Mouse (Mus musculus): ENCODE measurements at regions not wholly inside any gene's neighbourhood (a gene's known extent, or its start where the extent isn't known, plus 50 kb on each side); places are given as distances from the start of the nearest gene placed in this dataset.

DNA sequence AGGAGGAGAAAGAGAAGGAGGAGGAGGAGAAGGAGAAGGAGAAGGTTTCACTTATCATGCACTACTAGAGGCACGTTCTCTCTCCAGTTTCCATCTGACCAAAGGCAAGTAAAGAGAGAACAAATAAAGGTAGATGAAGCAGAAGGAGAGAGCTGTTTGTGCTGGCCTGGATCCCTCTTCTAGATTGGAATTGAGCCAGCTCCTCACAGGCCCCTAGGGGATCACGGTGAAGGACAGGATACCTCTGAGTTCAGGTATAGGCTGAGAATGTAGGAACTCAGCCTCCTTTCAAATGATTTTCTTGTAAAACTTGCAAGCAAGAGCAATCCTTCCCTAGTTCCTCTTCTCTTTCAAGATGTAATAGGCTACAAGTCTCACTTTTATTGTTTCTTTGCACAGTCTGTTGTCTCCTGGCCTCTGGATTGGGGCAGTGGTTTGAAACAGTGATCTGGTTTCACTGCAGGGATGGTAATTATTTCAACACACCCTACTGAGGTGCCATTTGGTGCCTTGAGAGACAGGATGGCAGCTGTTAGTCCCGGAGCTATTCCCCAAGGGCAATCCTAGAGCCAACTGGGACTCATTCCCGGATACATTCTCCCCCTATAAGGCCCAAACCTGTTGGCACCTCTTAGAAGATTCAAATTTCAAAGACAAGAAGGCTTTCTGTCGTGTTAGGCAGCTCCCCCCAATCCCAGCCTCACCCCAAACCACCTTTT is 134.8 kb downstream of the Gm9817 start:
- no peak for DNase-seq (ENCODE audit: low read depth, low spot score)

DNA sequence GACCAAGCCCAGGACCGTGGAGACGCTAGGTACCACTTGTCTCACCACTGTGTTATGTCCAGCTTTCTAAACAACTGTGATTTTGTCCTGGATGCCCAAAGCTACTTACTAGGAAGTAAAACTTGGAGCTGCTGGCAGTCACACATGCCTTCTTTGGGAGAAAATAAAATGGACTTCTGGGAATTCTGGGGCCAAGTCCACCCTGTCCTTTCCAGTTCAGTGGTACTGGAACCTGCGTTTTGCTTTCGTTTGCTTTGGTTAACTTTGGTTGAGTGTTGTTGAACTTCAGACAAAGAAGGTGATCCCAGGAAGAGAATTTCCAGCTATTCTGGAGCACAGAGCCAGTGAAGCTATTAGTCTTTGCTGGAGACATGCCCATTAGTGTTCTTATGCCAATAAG is 139.8 kb downstream of the Gm9817 start:
- no peak for DNase-seq (ENCODE audit: low read depth, low spot score)

DNA sequence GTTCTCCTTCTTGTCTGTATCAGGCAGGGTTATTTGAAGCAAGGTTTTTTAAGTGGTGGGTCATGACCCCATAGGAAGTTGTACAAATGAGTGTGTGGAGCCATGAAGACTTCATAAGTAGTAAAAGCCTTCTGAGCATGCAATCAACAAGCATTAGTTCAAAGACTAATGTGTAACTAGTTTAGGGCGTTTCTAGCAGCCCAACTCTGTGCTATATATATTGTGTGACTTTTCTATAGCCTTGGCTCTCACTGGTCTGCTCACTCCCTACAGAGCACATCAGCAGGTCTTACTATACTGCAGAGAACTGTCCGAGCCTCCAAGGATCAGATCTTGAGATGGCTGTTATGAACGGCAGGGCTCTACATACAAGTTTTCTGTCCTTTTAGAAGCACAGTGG is 141.2 kb downstream of the Gm9817 start:
- DNase-seq (ENCODE audit: low read depth, low spot score) = no peak

DNA sequence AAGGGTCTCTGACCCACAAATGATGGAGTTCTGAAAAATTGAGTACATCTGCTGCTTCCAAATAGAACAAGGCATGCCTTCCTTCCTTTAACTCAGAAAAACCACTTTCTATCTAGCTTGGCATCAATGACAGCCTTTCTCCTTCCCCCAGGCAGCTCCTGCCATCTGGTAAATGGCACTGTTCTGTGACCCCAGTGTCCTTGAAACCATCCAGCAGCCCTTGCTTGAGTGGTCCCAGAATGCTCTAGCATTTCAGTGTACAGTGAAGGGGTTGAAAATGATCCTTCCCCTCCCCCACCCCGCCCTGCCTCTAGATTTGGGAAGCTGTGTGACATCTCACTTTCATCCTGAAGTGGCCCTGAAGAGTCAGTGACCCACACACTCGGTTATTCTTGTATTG is 152.3 kb downstream of the Gm9817 start:
- DNase-seq (ENCODE audit: low read depth, low spot score) = no peak

DNA sequence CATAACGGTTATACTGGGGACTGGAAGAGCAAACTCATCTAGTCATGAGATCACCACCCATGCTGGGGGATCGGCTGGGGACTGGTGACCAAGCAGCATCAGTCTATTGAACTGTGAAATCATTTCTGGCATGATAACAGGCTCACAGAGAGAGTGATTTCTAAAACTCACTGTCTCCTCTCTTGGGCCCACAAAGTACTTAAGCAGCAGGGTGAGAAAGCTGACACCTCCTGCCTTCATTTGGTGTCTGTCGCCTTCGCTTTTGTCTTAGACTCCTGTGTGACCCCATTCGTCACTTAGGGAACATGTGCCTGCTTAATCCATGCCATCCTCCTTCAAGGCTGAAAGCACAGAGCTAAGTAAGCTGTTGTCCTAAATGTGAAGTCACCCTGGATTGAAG is 154.3 kb upstream of the Mylip start:
- DNase-seq (ENCODE audit: low read depth, low spot score) = no peak

DNA sequence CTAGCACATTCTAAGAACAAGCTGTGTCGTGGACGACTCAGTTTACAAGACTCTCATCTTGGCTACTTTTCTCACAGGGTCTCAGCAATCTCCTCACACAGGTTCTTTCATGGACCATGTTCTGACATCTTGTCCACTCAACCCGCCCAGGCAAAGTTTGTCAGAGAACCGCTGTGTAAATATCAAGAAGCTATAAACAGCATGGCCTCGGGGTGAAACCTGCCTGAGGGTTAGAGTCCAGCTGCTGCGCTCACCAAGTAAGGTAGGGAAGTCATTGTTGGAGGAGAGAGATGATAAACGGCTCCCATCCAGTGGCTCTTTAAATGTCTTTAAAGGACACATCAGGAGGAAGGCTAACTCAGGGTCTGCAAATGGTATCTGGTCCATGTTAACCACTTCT is 151.3 kb upstream of the Mylip start:
- DNase-seq (ENCODE audit: low read depth, low spot score) = no peak

DNA sequence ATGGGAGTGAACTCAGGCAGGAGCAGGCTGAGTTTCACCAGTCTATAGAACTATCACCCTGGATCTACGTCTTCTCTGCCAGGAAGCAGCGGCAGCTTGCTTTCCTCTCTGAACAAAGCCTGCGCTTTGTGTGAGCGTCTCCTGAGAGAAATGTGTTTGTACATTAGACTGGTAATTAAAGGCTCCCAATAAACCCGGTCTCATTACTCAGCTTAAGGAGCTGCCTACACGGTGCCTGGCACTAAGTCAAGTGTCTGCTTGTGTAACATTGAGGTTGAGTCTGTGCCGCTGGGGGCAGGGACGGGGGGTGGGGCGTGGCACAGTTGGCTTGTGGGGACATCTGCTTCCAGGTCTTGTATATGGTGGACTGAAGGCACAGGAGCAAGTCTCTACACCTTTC is 150.4 kb upstream of the Mylip start:
- DNase-seq (ENCODE audit: low read depth, low spot score) = no peak

DNA sequence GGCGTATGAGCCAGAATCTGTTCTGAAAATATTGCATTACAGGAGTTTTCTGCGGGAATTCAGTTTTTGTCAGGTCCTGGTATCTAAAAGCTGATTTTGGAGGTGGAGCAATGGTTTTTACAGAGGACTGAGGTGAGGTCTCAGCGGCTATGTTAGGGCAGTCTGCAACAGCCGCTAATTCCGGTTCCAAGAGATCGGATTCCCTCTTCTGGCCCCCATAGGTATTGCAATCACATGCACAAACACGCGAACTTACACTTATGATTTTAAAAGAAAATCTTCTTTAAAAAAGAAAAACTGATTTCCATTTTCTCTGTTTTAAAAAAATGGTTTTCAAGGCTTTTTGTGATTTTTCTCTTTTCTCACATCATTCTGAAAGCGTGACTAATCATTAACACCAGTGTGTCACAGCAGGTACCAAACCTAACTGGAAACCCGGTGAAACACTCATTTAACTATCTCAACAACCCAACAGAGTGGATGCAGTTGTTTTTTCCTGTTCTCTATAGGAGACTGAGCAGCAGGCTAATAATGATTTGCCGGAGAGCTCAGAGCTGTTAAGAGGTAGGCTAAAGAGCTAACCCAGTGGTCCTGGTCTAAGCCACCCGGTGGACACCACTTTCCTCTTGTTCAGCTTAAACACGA is 149.4 kb upstream of the Mylip start:
- no peak for DNase-seq (ENCODE audit: low read depth, low spot score)

DNA sequence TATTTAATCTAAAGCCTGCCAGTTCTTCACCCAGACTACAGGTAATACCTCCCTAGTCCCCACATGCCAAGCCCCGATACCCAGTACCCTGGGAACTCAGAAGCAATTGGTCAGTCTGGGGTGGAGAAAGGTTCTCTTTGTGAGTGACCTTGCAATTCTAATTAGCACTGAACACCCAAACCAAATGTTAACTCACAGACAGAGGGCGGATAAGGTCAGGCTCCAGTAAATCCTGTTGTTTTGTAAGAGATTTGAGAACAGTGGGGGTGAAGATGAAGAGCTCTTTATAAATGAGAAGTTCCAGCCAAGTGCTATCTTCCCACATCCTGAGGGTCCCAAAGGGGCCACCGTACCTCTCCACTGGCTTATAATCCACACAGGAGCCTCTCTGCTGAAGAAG is 147.3 kb upstream of the Mylip start:
- no peak for DNase-seq (ENCODE audit: low read depth, low spot score)

DNA sequence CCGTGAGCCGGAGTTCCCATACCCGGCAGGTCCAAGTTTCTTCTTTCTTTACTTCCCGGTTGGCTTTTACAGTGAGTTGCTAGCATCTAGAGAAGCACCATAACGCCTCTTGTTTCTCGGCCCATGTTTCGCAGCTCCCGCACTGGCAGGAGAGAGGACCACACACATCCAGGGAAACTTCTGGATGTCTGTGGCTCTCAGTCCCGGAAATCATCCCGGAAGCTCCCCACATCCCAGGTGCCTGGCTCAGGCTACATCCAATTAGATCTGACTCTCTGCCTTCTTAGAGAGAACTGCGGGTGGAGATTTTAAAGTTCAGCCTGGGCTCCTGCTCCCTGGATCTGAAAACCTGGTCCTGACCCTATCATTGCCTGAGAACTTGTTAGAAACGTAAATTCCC is 146.8 kb upstream of the Mylip start:
- no peak for DNase-seq (ENCODE audit: low read depth, low spot score)

DNA sequence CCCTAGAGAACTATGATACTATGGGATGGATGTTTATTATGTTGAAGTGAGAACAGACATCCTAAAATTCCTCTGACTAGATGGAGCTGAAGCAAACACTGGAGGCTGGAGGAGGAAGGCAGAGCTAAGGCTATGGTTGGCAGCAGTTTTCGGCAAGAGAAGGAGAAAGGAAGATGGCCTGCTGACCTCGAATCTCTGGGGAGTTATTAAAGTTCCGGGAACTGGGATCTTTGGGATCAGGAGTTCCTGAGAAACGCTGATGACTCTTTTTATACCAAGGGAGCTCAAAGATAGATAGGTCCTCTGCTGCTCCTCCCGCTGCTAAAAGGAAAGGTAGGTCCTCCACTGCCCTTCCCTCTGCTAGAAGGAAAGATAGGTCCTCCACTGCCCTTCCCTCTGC is 143.9 kb upstream of the Mylip start:
- no peak for DNase-seq (ENCODE audit: low read depth, low spot score)

DNA sequence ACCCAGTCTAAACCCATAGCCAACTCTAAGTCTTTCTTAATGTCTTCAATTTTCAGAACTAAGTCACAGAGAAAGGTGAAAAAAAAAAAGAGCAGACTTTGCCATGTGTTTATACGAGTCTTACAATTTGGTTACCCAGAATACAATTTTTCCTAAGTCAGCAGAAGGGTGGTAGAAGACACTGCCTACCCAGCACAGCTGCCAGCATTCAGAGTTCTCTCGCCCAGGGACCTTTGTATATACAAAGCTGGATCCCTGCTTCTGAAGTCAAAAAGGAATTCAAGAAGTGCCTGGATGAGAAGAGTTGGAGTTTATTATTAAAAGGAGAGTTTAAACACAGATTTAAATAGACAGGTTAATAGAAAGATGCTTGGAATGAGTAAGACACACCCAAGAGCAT is 143.2 kb upstream of the Mylip start:
- no peak for DNase-seq (ENCODE audit: low read depth, low spot score)

DNA sequence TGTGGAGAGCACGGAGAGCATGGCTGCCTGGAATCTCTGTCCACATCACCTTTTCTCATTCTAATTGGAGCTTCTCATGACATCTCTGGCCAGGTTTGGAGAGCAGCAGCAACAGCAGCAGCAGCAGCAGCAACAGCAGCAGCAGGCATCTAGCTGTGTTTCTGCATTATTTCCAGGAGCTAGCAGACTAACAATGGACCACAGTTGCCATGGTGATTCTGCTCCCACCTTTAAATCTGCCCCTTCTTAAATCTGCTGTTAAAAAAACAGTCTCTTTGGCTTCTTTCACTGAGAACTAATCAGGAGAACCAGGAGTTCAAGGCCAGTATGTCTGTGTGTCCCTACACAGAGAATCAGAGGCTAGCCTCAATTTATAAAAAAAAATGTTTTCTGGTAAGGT is 139.5 kb upstream of the Mylip start:
- DNase-seq (ENCODE audit: low read depth, low spot score) = no peak

DNA sequence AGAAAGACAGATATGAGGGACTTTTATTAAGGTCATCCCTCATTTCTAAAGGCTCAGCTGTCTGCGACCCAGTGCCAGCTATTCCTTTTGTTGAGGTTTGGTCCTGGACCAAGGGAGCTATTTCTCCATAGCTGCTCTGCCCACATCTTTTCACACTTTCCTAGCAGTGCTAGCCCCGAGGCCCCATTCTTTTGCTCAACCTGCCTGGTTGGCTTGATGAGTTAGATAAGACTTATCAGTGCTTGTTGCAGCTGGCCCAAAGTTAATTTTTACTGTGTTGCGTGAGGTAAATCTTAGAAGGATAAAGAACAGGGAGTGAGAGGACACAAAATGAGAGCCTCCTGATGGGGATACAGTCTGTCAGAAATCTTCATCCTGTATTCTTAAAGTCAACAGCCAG is 138.5 kb upstream of the Mylip start:
- no peak for DNase-seq (ENCODE audit: low read depth, low spot score)

DNA sequence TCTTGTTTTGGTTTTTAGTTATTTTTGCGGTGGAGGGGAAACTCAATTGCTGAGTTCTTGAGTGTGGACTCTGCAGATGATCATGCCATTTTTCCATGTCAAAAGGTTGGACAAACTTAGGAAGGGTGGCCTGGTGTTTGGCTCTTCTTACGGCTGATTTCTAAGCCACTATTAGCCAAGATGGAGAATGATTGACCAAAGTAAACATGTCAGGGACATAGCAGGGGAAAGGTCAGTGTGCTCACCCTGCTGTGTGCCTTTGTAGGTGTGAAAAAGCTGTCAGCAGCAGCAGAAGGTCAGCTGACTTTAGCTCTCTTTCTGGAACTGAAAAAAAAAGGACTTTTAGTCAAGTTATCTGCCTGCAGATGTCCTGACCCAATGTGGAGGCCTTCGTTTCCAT is 137.4 kb upstream of the Mylip start:
- no peak for DNase-seq (ENCODE audit: low read depth, low spot score)

DNA sequence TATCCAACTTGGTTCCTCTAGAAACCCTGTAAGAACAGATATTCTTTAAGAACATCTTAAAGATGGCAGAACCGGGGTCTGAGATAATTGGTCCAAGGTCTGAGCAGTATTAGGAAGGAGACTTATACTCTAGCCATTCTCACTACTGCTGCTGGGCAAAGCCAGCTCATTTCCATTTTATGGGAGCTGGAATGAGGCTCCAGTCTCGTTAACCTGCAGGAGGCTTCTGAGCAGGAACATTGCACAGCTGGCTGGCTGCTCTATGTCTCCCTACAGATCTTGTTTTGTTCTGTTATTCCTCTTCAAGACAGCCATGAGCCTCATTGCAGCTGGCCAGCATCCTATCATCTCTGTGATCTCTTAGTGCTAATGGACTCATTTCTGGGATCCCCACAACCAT is 136.3 kb upstream of the Mylip start:
- DNase-seq (ENCODE audit: low read depth, low spot score) = no peak

DNA sequence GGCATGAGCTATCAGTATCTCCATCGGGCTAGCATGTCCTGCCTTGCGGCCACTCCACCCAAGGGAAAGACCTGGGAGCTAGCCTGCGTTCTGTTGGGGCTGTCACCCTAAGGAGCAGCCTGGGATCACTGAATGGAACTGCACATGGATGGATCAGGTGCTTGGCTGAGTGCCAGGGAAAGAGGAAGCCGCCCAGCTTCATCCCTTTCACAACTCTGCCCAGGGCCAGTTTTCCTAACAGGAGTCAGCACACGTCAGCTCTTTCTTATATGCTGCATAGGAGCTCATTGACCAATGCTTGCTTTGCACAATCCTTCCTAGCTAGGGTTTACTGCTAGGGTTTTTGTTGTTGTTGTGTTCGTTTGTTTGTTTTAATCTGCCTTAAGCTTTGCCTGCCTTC is 134.3 kb upstream of the Mylip start:
- DNase-seq (ENCODE audit: low read depth, low spot score) = no peak

DNA sequence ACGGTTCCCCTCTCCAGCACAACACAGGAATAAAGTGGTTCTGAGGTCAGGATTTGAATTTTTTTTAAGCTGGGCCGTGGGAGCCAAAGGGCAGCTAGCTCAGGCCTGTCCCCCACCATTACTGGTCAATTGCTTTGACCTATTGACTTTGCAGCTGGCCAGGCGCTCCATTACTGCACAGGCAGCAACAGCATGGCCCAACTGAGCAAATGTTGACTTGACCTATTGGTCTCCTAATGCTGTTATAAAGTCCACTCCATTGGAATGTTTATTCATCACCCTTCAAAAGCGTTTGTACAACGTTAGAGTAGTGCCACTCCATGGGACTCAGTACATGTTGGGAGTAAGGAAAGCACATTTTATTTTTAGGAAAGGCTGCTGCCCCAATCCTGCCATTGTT is 127.5 kb upstream of the Mylip start:
- no peak for DNase-seq (ENCODE audit: low read depth, low spot score)

DNA sequence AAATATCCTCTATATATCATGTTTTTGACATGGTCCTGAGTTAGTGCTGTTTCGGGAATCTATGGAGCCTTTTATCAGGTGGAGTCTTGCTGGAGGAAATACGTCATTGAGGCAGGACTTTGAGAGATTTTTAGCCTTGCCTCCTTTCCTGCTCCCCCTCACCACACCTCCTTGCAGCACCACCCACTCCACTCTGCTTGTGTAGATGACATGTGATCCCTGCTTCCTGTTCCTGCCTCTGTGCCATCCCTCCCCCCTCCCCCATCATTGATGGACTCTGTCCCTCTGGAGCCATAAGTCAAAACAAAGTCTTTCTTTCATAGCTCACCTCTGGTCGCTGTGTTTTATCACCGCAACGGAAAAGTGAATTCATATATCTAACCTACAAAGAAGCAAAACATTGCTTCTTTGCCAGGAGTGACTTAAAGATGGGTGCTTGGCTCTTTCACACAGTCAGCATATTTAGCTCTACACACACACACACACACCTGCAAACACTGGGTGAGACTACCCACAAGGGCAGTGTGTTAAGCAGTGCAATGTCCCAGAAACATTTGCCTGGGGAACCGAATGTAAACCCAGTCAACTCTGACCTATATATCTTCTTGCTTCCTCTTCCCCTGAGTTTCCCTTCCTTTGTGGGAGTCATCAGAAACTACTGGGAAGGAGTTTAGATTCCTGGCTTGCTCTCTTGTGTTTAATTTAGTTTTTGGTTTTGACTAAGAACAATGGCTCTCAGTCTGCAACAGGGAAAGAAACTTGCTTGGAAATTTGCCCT is 123.1 kb upstream of the Mylip start:
- DNase-seq (ENCODE audit: low read depth, low spot score) = no peak

DNA sequence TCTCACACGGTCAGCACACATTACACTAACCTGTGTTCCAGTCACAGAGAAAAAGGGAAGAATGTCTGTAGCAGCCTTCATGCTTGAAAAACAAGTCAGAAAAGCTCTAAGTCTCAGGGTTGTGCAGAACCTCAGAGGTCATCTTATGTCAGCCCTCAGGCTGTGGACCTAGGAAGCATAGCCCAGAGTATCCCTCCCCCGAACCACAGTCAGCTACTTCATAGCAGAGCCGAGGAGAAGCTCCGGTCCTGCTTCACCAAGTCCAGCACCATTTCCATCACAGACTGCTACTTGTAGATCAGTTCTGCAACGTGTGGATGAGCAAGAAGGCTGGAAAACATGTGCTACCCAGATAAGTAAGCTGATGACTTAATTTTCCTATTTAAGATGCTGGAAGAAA is 122.1 kb upstream of the Mylip start:
- no peak for DNase-seq (ENCODE audit: low read depth, low spot score)

DNA sequence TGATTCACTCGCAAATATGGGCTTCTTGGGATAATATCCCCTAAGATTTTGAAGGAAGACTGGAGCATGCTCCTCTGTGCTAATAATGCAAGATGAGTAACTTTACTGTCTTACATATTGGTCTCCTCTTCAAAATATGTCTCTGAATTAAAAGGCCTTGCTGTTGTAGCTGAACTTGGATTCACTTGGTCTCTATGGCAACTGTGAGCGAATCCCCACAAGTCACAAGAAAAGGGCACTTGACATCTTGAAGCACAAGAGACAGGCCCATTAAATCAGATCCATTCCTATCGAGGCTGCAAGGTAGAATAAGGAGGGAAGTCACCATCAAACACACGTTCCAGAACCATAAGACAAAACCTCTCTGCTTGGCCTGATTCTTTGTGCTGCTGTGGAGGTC is 121.6 kb upstream of the Mylip start:
- peak; percentile 10 for DNase-seq (ENCODE audit: low read depth, low spot score)

DNA sequence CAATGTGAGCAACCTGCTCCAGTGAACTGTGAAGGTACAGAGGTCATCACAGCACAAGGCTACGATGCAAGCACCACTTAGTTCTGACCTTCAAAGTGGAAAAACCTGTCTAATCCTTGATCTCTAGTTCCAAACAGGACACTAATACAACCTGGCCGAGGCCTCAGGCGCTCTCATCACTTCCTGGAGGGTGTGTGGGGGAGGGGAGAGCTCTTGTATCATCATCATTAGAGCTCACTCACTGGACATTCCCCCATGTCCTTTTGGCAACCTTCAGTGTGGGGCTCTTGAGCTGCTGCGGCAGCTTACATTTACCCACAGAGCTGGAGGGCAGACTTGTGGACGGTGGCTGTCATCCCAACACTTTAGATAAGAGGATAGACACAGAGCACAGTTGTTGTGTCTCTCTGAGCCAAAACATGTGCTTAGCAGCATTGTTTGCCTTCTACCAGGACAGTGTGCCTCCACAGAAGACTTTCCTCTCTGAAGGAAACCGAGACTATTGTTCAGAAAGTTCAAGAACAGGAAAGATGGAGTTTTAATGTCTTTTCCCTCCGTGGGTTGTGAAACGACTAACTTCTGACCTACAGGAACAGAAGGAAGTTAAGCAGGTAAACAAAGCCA is 115.2 kb upstream of the Mylip start:
- no peak for DNase-seq (ENCODE audit: low read depth, low spot score)

DNA sequence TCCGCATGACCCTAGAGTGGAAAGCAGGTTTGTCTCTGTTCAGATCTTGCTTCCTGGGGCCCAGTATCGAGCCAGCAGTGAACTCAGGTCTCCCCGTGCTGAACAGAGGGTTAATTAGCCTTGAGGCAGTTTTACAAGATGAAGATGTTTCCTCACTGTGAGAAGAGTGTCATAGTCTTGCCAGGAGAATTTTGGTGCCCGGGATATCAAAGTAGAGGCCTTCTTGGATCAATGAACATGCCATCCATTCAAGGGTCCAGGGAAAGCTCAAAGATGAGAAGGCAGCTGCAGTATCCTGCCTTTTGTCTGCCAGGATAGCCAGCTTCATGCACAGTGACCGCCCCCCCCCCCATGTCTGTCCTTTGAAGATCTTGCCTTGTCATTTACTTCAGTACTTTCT is 114.2 kb upstream of the Mylip start:
- DNase-seq (ENCODE audit: low read depth, low spot score) = no peak

Measured in brain, embryonic 18.5 days (tissue).